Mouse (Mus musculus) heart, embryonic 13.5 days (tissue): ENCODE data around the gene Ankk1. TPM values are rescaled to one million over a fixed set of nuclear protein-coding genes. Genes with fewer than 3 reads are reported as not detected.

Experiments
- ATAC-seq: fragments of 200-750 bp; cut with Nextera tagmentation; 2 replicates; pipeline ENCODE4 v1.8.0; 2017; ENCODE audit warnings: moderate TSS enrichment; ENCODE audit not compliant: insufficient number of reproducible peaks, low FRiP score, low TSS enrichment; ENCODE audit errors: extremely low read depth
- H3K27ac ChIP-seq: fragments of 300-500 bp; sonication (generic); replicated peaks from 2 replicates; pipeline ENCODE4 v1.5.1; 2015; ENCODE audit warnings: moderate library complexity, mild to moderate bottlenecking, inconsistent platforms
- H3K27me3 ChIP-seq: fragments of 300-500 bp; sonication (generic); replicated peaks from 2 replicates; pipeline ENCODE4 v1.6.1; 2015; ENCODE audit warnings: mild to moderate bottlenecking, inconsistent platforms
- H3K36me3 ChIP-seq: fragments of 300-500 bp; sonication (generic); 2 replicates; pipeline ENCODE4 v1.6.1; 2015; ENCODE audit warnings: mild to moderate bottlenecking, inconsistent platforms
- H3K4me1 ChIP-seq: fragments of 300-500 bp; sonication (generic); 2 replicates; pipeline ENCODE4 v1.6.1; 2015; ENCODE audit warnings: inconsistent platforms
- H3K4me2 ChIP-seq: fragments of 300-500 bp; sonication (generic); 2 replicates; pipeline ENCODE4 v1.6.1; 2015; ENCODE audit warnings: inconsistent platforms, mild to moderate bottlenecking, moderate library complexity
- H3K4me3 ChIP-seq: fragments of 300-500 bp; sonication (generic); 2 replicates; pipeline ENCODE4 v1.5.1; 2015; ENCODE audit warnings: moderate library complexity, mild to moderate bottlenecking, inconsistent platforms
- H3K9ac ChIP-seq: fragments of 300-500 bp; sonication (generic); 2 replicates; pipeline ENCODE4 v1.6.1; 2015; ENCODE audit warnings: inconsistent platforms, mild to moderate bottlenecking, moderate library complexity
- H3K9me3 ChIP-seq: fragments of 300-500 bp; sonication (generic); 2 replicates; pipeline ENCODE4 v1.6.1; 2016; ENCODE audit warnings: inconsistent platforms
- WGBS: fragments of 180-500 bp; shearing (Covaris S2); methylation state at CpG from one replicate; pipeline ENCODE4 v1.1.7; 2015; ENCODE audit warnings: mixed read lengths; 5-methylcytosine and 5-hydroxymethylcytosine counted together
- polyA plus RNA-seq: library from polyadenylated mRNA; unstranded; fragments of >200 nt; fragmentation: Nextera tagmentation; extraction: Ambion mirVana; gene quantifications from 2 replicates; pipeline ENCODE4 v1.2.1, GENCODE M21; 2015

The Ankk1 gene
- polyA plus RNA-seq = not detected in 2 replicates

- H3K9ac ChIP-seq = no peak within 1 kb of the TSS
- ATAC-seq = no peak
- no peak within 1 kb of the TSS for H3K4me2 ChIP-seq
- no peaks in the 10 kb centered on the region for H3K27me3 ChIP-seq
- H3K4me1 ChIP-seq = no peaks in the 10 kb centered on the region
- H3K27ac ChIP-seq = no peak within 1 kb of the TSS
- H3K9me3 ChIP-seq = no peaks in the 10 kb centered on the region
- 73% methylated on average over 7 of the region's 7 CpGs for WGBS
- no peaks in the 10 kb centered on the region for H3K36me3 ChIP-seq
- H3K4me3 ChIP-seq = no peak within 1 kb of the TSS
Observed at GRCm38 (mm10) chr9:49426921-49427320, at the start of gene Ankk1. Gene Ankk1, minus strand, starts transcription at chr9:49427021.

- ATAC-seq = no peak
- Histone ChIP-seq H3K4me3 (no peak overlapping the region), H3K9me3 (peaks cover 2% of the 10 kb centered on the region), H3K4me2 (no peak overlapping the region), H3K27ac (no peak overlapping the region), H3K27me3 (no peaks in the 10 kb centered on the region), H3K36me3 (no peaks in the 10 kb centered on the region), H3K4me1 (no peaks in the 10 kb centered on the region), H3K9ac (no peak overlapping the region)
- 54% methylated on average over 11 of the region's 11 CpGs for WGBS
Observed at GRCm38 (mm10) chr9:49472126-49472525, 45.3 kb upstream of the Ankk1 start.

GRCm38 (mm10) chr9:49470946-49471345, 44.1 kb upstream of the Ankk1 start:
- Histone ChIP-seq H3K27ac (no peak overlapping the region), H3K36me3 (no peaks in the 10 kb centered on the region), H3K9me3 (no peaks in the 10 kb centered on the region), H3K9ac (no peak overlapping the region), H3K4me2 (no peak overlapping the region), H3K4me3 (no peak overlapping the region), H3K27me3 (no peaks in the 10 kb centered on the region), H3K4me1 (no peaks in the 10 kb centered on the region)
- no peak for ATAC-seq
- 77% methylated on average over 6 of the region's 6 CpGs for WGBS

GRCm38 (mm10) chr9:49470006-49470405, 43.2 kb upstream of the Ankk1 start:
- no peak overlapping the region for H3K27ac ChIP-seq
- no peak overlapping the region for H3K4me3 ChIP-seq
- 84% methylated on average over 19 of the region's 19 CpGs for WGBS
- no peaks in the 10 kb centered on the region for H3K4me1 ChIP-seq
- H3K36me3 ChIP-seq = no peaks in the 10 kb centered on the region
- no peaks in the 10 kb centered on the region for H3K27me3 ChIP-seq
- no peak overlapping the region for H3K4me2 ChIP-seq
- H3K9me3 ChIP-seq = no peaks in the 10 kb centered on the region
- no peak overlapping the region for H3K9ac ChIP-seq
- ATAC-seq = no peak

GRCm38 (mm10) chr9:49456136-49456535, 29.3 kb upstream of the Ankk1 start:
- Histone ChIP-seq H3K27me3 (no peaks in the 10 kb centered on the region), H3K27ac (no peak overlapping the region), H3K4me2 (no peak overlapping the region), H3K9me3 (no peaks in the 10 kb centered on the region), H3K4me3 (no peak overlapping the region), H3K36me3 (no peaks in the 10 kb centered on the region), H3K4me1 (no peaks in the 10 kb centered on the region), H3K9ac (no peak overlapping the region)
- ATAC-seq = no peak
- WGBS = 73% methylated on average over 3 of the region's 3 CpGs

- H3K36me3 ChIP-seq = no peaks in the 10 kb centered on the region
- no peak for ATAC-seq
- H3K4me2 ChIP-seq = no peak overlapping the region
- no peak overlapping the region for H3K9ac ChIP-seq
- no peak overlapping the region for H3K4me3 ChIP-seq
- whole genome bisulfite sequencing = 72% methylated on average over 1 of the region's 1 CpGs
- no peaks in the 10 kb centered on the region for H3K27me3 ChIP-seq
- no peaks in the 10 kb centered on the region for H3K9me3 ChIP-seq
- H3K4me1 ChIP-seq = no peaks in the 10 kb centered on the region
- H3K27ac ChIP-seq = no peak overlapping the region
Observed at GRCm38 (mm10) chr9:49452396-49452795, 25.6 kb upstream of the Ankk1 start.

- no peak for ATAC-seq
- H3K9ac ChIP-seq = no peak overlapping the region
- WGBS = 69% methylated on average over 3 of the region's 3 CpGs
Observed at GRCm38 (mm10) chr9:49450491-49450890, 23.7 kb upstream of the Ankk1 start.

GRCm38 (mm10) chr9:49442621-49443020, 15.8 kb upstream of the Ankk1 start:
- Histone ChIP-seq H3K9me3 (no peaks in the 10 kb centered on the region), H3K27ac (no peak overlapping the region), H3K36me3 (no peaks in the 10 kb centered on the region), H3K9ac (no peak overlapping the region), H3K27me3 (no peaks in the 10 kb centered on the region), H3K4me1 (0 out of 2 replicates have a peak, but pooled peaks cover 6% of the 10 kb centered on the region), H3K4me2 (no peak overlapping the region), H3K4me3 (no peak overlapping the region)
- 71% methylated on average over 3 of the region's 3 CpGs for WGBS
- no peak for ATAC-seq

More at GRCm38 (mm10) chr9:49450491-49450890, 23.7 kb upstream of the Ankk1 start:
- H3K4me3 ChIP-seq = no peak overlapping the region
- H3K4me1 ChIP-seq = 0 out of 2 replicates have a peak, but pooled peaks cover 5% of the 10 kb centered on the region
- no peaks in the 10 kb centered on the region for H3K36me3 ChIP-seq
- no peak overlapping the region for H3K27ac ChIP-seq
- no peaks in the 10 kb centered on the region for H3K27me3 ChIP-seq
- H3K4me2 ChIP-seq = no peak overlapping the region
- H3K9me3 ChIP-seq = no peaks in the 10 kb centered on the region

GRCm38 (mm10) chr9:49427478-49427877, 657 bp upstream of the Ankk1 start:
- Histone ChIP-seq H3K4me2 (no peak overlapping the region), H3K9ac (no peak overlapping the region), H3K9me3 (no peaks in the 10 kb centered on the region), H3K27ac (no peak overlapping the region), H3K36me3 (no peaks in the 10 kb centered on the region), H3K27me3 (no peaks in the 10 kb centered on the region), H3K4me1 (no peaks in the 10 kb centered on the region), H3K4me3 (no peak overlapping the region)
- no peak for ATAC-seq
- 55% methylated on average over 5 of the region's 5 CpGs for WGBS

GRCm38 (mm10) chr9:49425585-49425984, 1.2 kb downstream of the Ankk1 start:
- no peak overlapping the region for H3K4me3 ChIP-seq
- no peaks in the 10 kb centered on the region for H3K36me3 ChIP-seq
- no peak overlapping the region for H3K27ac ChIP-seq
- no peak overlapping the region for H3K4me2 ChIP-seq
- no peaks in the 10 kb centered on the region for H3K4me1 ChIP-seq
- no peaks in the 10 kb centered on the region for H3K9me3 ChIP-seq
- WGBS = 46% methylated on average over 1 of the region's 1 CpGs
- ATAC-seq = no peak
- H3K9ac ChIP-seq = no peak overlapping the region
- no peaks in the 10 kb centered on the region for H3K27me3 ChIP-seq

- no peak for ATAC-seq
- Histone ChIP-seq H3K36me3 (no peaks in the 10 kb centered on the region), H3K27me3 (no peaks in the 10 kb centered on the region), H3K9ac (no peak overlapping the region), H3K4me2 (no peak overlapping the region), H3K4me3 (no peak overlapping the region), H3K4me1 (no peaks in the 10 kb centered on the region), H3K9me3 (no peaks in the 10 kb centered on the region), H3K27ac (no peak overlapping the region)
- 88% methylated on average over 5 of the region's 5 CpGs for WGBS
Observed at GRCm38 (mm10) chr9:49423866-49424265, 3.0 kb downstream of the Ankk1 start.

- no peak overlapping the region for H3K9ac ChIP-seq
- no peaks in the 10 kb centered on the region for H3K4me1 ChIP-seq
- H3K27ac ChIP-seq = no peak overlapping the region
- H3K4me3 ChIP-seq = no peak overlapping the region
- H3K36me3 ChIP-seq = no peaks in the 10 kb centered on the region
- H3K4me2 ChIP-seq = no peak overlapping the region
- H3K27me3 ChIP-seq = 0 out of 2 replicates have a peak, but pooled peaks cover 2% of the 10 kb centered on the region
- no peak for ATAC-seq
- WGBS = 55% methylated on average over 5 of the region's 5 CpGs
- H3K9me3 ChIP-seq = no peaks in the 10 kb centered on the region
Observed at GRCm38 (mm10) chr9:49410621-49411020, 16.2 kb downstream of the Ankk1 start.
